Mouse (Mus musculus) layer of hippocampus, adult 8-10 months (tissue): ENCODE results near the gene Samd4b. TPM values are rescaled to one million over a fixed set of nuclear protein-coding genes. Genes with fewer than 3 reads are reported as not detected.

Experiments used
- DNase-seq, 2 experiments: peaks; one replicate each; pipeline ENCODE4 v3.0.0; 2022; ENCODE audit warnings: low spot score in 2 of 2
- total RNA-seq, 4 experiments: library from RNA; stranded (reverse); gene quantifications; 2 replicates each; pipeline ENCODE4 v1.2.4; 2022

The Samd4b gene
- total RNA-seq, 4 experiments from 2014 or later = 62.6 to 73.9 (median 66.2) TPM

GRCm38 (mm10) chr7:28447101-28447830 is 150.7 kb downstream of the Samd4b start:
- DNase-seq = no peak

GRCm38 (mm10) chr7:28446446-28446845 is 151.5 kb downstream of the Samd4b start:
- DNase-seq = peak; percentile 45 to 83

- no peak for DNase-seq
Measured at GRCm38 (mm10) chr7:28444344-28444974, 153.5 kb downstream of the Samd4b start.

GRCm38 (mm10) chr7:28442688-28443087 is 155.3 kb downstream of the Samd4b start:
- DNase-seq = no peak

GRCm38 (mm10) chr7:28441776-28442485 is 156.0 kb downstream of the Samd4b start:
- DNase-seq = no peak

- DNase-seq = no peak
Measured at GRCm38 (mm10) chr7:28440739-28441138, 157.2 kb downstream of the Samd4b start.

GRCm38 (mm10) chr7:28438771-28439170 is 159.2 kb downstream of the Samd4b start:
- DNase-seq = no peak

- no peak for DNase-seq
Measured at GRCm38 (mm10) chr7:28437964-28438363, 160.0 kb downstream of the Samd4b start.

GRCm38 (mm10) chr7:28436932-28437570 is 160.9 kb downstream of the Samd4b start, which contains the start of gene Gmfg:
Gene Gmfg, plus strand, starts transcription at chr7:28437447.
- DNase-seq = peak; percentile 76 to 78

GRCm38 (mm10) chr7:28436271-28436904 is 161.6 kb downstream of the Samd4b start:
- DNase-seq = peak; percentile 100

- no peak for DNase-seq
Measured at GRCm38 (mm10) chr7:28435660-28436259, 162.2 kb downstream of the Samd4b start.

- DNase-seq = no peak
Measured at GRCm38 (mm10) chr7:28432252-28432651, 165.7 kb downstream of the Samd4b start.

GRCm38 (mm10) chr7:28430512-28430911 is 167.4 kb downstream of the Samd4b start:
- DNase-seq = no peak

GRCm38 (mm10) chr7:28427738-28428137 is 170.2 kb downstream of the Samd4b start:
- DNase-seq = no peak

- DNase-seq = no peak
Measured at GRCm38 (mm10) chr7:28423018-28423417, 174.9 kb downstream of the Samd4b start.

GRCm38 (mm10) chr7:28419416-28419815 is 178.5 kb downstream of the Samd4b start:
- no peak for DNase-seq

GRCm38 (mm10) chr7:28418096-28418670 is 179.8 kb downstream of the Samd4b start:
- no peak for DNase-seq

- no peak for DNase-seq
Measured at GRCm38 (mm10) chr7:28417368-28417767, 180.6 kb downstream of the Samd4b start.

GRCm38 (mm10) chr7:28412826-28413225 is 185.1 kb downstream of the Samd4b start:
- no peak for DNase-seq

- DNase-seq = no peak
Measured at GRCm38 (mm10) chr7:28410841-28411475, 187.0 kb downstream of the Samd4b start.
